Mouse (Mus musculus) cerebellum, adult (tissue): ENCODE results near the gene Pes1.
"Not testable (repeated sequence)": the region's sequence is repeated elsewhere in the genome, so short reads cannot be mapped to it uniquely, and the experiment has no call there.

Source experiments
- ATAC-seq: cut with Nextera tagmentation; 2 replicates; pipeline ENCODE4 v1.9.2; 2017; ENCODE audit warnings: mild to moderate bottlenecking, moderate library complexity, mixed read lengths; ENCODE audit not compliant: insufficient number of reproducible peaks, low FRiP score, low TSS enrichment

The Pes1 gene

DNA sequence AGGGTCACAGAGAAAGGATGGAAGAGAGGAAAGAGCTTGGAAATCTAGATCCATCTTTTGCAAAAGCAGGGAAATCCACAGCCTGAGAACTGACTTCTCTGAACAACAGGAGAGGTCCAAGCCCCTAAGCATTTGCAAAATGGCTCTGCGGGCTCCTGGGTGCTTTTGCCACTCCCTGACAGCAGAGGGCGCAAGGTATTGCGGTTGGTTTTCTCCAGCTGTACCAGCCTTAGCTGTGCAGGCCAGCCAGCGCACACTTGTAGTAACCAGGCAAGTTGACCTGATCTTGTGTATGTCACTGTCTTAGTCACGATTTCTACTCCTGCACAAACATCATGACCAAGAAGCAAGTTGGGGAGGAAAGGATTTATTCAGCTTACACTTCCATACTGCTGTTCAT is 37.8 kb downstream of the Pes1 start:
- ATAC-seq = no peak

DNA sequence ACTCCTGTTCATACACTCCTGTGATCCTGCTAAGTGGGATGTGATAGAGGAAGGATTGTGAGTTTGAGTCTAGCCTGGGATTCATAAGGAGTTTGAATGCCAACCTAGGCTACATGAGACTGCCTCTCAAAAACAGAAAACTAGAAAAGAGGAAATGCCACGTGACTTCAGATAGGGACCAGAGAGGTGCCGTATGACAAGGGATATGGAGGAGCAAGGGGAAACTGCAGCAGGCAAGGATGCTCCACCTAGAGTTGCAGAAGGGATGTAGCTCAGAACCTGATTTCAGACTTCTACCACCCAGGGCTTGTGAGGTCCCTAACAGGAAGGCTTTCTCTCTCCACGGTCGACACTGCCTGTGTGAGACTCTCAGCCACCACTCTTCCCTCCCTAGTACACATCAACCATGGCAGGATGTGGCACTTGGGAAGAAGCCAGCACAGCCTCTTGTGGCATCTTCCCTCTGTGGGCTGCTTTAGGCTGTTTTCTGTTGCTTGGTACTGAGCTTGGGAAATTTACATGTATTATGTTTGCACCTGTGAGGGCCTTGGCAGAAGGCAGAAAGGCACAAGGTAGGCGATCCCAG is 41.5 kb downstream of the Pes1 start:
- no peak for ATAC-seq

GRCm38 (mm10) chr11:4006462-4006861 is 42.7 kb downstream of the Pes1 start:
- ATAC-seq = no peak

DNA sequence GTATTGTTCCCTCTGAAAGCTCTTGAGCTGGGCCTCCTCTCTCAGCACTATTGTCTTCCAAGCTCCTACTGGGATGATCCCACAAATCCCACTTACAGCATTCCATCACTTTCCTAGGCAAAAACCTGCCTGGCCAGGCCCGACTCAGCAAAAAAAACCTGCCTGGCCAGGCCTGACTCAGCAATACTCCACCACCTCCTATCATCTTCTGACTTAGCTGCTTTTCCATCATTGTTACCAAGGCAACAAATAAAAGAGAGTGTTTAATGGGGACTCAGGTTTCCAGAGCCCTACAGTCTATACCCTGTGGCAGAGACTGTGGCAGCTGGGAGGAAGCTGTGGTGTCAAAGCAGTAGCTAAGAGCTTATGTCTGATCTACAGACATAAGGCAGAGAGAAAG is 48.8 kb downstream of the Pes1 start:
- no peak for ATAC-seq

GRCm38 (mm10) chr11:4015796-4016195 is 52.0 kb downstream of the Pes1 start:
- ATAC-seq = not testable (repeated sequence)

DNA sequence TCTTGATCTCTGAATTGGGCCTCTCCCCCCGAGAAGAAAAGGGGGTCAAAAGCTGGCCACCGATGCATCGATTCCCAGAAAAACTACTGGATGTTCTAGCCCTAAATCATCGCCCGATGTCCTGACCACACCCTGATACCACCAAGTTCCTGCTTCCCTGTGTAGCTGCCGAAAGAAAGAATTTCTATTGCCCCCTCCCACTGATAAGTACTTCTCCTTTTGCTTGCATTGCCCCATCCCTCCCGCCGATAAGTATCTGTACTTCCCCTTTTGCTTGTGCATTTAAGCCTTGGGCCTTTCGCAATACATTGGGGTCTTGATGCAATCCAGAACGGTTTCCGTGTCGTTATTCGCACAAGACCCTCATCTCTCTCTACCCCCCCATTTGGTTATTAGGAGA is 58.3 kb downstream of the Pes1 start:
- not testable (repeated sequence) for ATAC-seq

DNA sequence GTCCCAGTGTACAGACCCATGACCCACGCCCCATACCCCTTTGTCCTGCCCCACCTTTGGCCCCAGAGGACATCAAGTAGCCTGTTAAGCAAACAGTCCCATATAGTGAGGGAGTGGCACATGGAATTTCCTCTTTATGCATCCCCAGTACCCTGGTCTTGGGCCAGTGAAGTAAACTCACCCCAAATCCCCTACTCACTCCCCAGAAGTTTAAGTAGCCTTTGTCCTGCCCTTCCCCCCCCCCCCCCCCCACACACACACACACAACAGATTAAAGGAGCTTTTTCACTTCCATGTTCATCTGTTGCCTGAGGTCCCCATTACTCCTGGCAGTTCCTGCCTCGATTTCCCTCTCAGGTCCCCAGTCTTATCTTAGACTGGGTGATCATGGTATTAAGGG is 59.5 kb downstream of the Pes1 start:
- no peak for ATAC-seq

DNA sequence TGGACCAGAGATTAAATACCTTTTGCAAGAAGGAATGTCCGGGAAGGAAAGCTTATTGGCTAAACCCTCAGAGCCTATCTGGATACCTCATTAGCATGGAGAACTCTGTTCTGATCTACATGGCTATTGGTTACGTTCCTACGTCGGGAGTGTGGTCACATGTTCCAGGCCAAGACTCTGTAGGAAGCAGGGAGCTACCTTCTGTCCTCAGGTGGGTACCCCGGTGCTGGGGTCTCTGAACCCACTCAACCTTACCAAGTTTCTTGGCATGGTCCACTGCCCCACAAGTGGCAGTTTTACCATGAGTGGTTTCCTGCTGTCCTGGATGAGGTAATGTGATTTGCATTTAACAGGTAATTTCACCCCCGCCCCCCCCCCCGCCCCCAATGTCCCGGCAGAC is 63.3 kb downstream of the Pes1 start:
- ATAC-seq = no peak

DNA sequence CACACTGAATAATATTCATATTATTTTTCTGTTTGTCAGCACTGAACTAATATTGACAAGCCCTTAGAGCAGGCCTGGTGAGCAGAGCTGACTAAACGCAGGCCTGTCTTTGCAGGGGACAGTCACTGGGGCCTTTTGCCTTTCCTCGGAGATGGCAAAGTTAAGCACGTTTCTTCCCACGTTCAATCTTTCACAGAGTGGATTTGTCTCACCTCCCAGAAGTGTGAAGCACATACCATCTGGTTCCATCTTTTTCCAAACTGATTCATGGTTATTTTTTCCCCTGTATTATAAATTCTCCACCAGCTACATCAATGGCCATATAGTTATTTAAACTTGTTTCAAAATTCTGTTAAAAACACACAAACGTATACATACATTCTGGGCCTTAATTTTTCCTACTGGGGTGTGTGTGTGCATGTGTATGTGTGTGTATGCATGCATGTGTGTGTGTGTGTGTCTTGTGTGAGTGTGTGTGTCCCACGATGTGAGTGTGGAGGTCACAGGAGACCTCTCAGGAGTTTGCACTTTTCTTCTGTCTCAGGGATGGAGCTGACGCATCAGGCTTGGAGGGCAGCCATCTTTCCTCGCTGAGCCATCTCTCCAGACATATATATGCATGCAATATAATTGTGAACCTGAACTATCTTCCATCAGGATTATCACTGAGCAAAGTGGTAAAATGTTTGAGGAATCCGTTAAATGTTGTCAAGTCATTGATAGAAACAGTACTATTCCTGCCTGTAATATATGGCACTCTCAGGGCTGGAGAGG is 64.0 kb downstream of the Pes1 start:
- ATAC-seq = no peak

DNA sequence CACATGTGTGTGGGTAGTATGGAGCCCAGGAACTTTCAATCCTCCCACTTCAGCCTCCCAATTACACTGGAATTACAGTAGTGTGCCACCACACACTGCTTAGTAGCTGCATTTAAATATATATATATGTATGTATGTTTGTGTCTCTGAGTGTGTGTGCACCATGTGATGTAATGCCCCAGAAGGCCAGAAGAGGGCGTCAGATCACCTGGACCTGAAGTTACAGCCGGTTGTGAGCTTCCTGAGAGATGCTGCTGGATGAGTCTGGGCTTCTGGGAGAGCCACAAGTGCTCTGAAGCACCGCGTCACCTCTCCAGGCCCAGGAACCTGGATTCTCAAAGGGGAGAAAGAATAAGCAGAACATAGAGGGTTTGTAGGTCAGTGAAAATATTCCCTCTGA is 65.6 kb downstream of the Pes1 start:
- no peak for ATAC-seq
